Mouse (Mus musculus): ENCODE measurements around the gene Cdh1. TPM values are rescaled to one million over a fixed set of nuclear protein-coding genes. Genes with fewer than 3 reads are reported as not detected.
"Not testable (repeated sequence)": the region's sequence is repeated elsewhere in the genome, so short reads cannot be mapped to it uniquely, and the experiment has no call there.

Cdh1 gene
- polyA plus RNA-seq (2016; fragmentation: Nextera tagmentation; extraction: Ambion mirVana), result 3.3 and 11.4 TPM in 2 replicates

GRCm38 (mm10) chr8:106603131-106603819 is at the start of gene Cdh1:
TSS of gene Cdh1 (plus strand) at chr8:106603351.
- Histone ChIP-seq H3K4me1 (peaks cover 18% of the 10 kb centered on the region), H3K27ac (peak within 1 kb of the TSS; percentile 3; the same call in 1 of the 2 replicates), H3K27me3 (ENCODE audit: insufficient read depth, poor library complexity, severe bottlenecking) (peaks cover 79% of the 10 kb centered on the region), H3K4me3 (peak within 1 kb of the TSS; percentile 69), H3K9me3 (no peaks in the 10 kb centered on the region), H3K36me3 (no peaks in the 10 kb centered on the region)
- WGBS, result 1% methylated on average over 53 of the region's 53 CpGs
- DNase-seq (ENCODE audit: low spot score), result no peak

- Histone ChIP-seq H3K9me3 (no peaks in the 10 kb centered on the region), H3K4me3 (no peak overlapping the region), H3K4me1 (no peaks in the 10 kb centered on the region), H3K27ac (no peak overlapping the region), H3K36me3 (peaks cover 89% of the 10 kb centered on the region), H3K27me3 (ENCODE audit: insufficient read depth, poor library complexity, severe bottlenecking) (no peaks in the 10 kb centered on the region)
- WGBS, result 92% methylated on average over 5 of the region's 5 CpGs
- no peak for DNase-seq (ENCODE audit: low spot score)
These were observed 49.1 kb upstream of the Cdh1 start for GRCm38 (mm10) chr8:106554011-106554410.

- Histone ChIP-seq H3K36me3 (peaks cover 70% of the 10 kb centered on the region), H3K9me3 (no peaks in the 10 kb centered on the region), H3K27me3 (ENCODE audit: insufficient read depth, poor library complexity, severe bottlenecking) (no peaks in the 10 kb centered on the region), H3K27ac (no peak overlapping the region), H3K4me1 (peaks cover 5% of the 10 kb centered on the region), H3K4me3 (no peak overlapping the region)
- WGBS, result 60% methylated on average over 6 of the region's 7 CpGs
- DNase-seq (ENCODE audit: low spot score), result no peak
These were observed 47.0 kb upstream of the Cdh1 start for GRCm38 (mm10) chr8:106556068-106556645.

- H3K36me3 ChIP-seq, result peaks cover 35% of the 10 kb centered on the region
- H3K27me3 ChIP-seq (ENCODE audit: insufficient read depth, poor library complexity, severe bottlenecking), result no peaks in the 10 kb centered on the region
- H3K4me1 ChIP-seq, result peaks cover 8% of the 10 kb centered on the region
- no peaks in the 10 kb centered on the region for H3K9me3 ChIP-seq
- H3K4me3 ChIP-seq, result no peak overlapping the region
- WGBS, result 46% methylated on average over 9 of the region's 9 CpGs
- no peak for DNase-seq (ENCODE audit: low spot score)
- no peak overlapping the region for H3K27ac ChIP-seq
These were observed 43.3 kb upstream of the Cdh1 start for GRCm38 (mm10) chr8:106559844-106560243.

GRCm38 (mm10) chr8:106561097-106561865 is 41.9 kb upstream of the Cdh1 start:
- WGBS, result 28% methylated on average over 21 of the region's 21 CpGs
- Histone ChIP-seq H3K27me3 (ENCODE audit: insufficient read depth, poor library complexity, severe bottlenecking) (no peaks in the 10 kb centered on the region), H3K4me1 (peaks cover 8% of the 10 kb centered on the region), H3K36me3 (peaks cover 22% of the 10 kb centered on the region), H3K27ac (no peak overlapping the region), H3K9me3 (no peaks in the 10 kb centered on the region), H3K4me3 (0 out of 2 replicates have a peak overlapping the region, but pooled peaks have one; percentile 0)
- peak; percentile 89 for DNase-seq (ENCODE audit: low spot score)

- H3K4me1 ChIP-seq, result peaks cover 8% of the 10 kb centered on the region
- 69% methylated on average over 3 of the region's 3 CpGs for WGBS
- no peak overlapping the region for H3K27ac ChIP-seq
- H3K27me3 ChIP-seq (ENCODE audit: insufficient read depth, poor library complexity, severe bottlenecking), result no peaks in the 10 kb centered on the region
- H3K9me3 ChIP-seq, result no peaks in the 10 kb centered on the region
- H3K36me3 ChIP-seq, result no peaks in the 10 kb centered on the region
- H3K4me3 ChIP-seq, result no peak overlapping the region
- no peak for DNase-seq (ENCODE audit: low spot score)
These were observed 39.4 kb upstream of the Cdh1 start for GRCm38 (mm10) chr8:106563691-106564182.

- H3K4me3 ChIP-seq, result no peak overlapping the region
- 75% methylated on average over 7 of the region's 7 CpGs for WGBS
- no peaks in the 10 kb centered on the region for H3K4me1 ChIP-seq
- H3K27ac ChIP-seq, result no peak overlapping the region
- H3K36me3 ChIP-seq, result no peaks in the 10 kb centered on the region
- H3K27me3 ChIP-seq (ENCODE audit: insufficient read depth, poor library complexity, severe bottlenecking), result peaks cover 16% of the 10 kb centered on the region; the same call in 1 of the 2 replicates
- DNase-seq (ENCODE audit: low spot score), result no peak
- H3K9me3 ChIP-seq, result no peaks in the 10 kb centered on the region
These were observed 34.1 kb upstream of the Cdh1 start for GRCm38 (mm10) chr8:106569006-106569405.

- 81% methylated on average over 4 of the region's 4 CpGs for WGBS
- DNase-seq (ENCODE audit: low spot score), result no peak
- H3K27ac ChIP-seq, result no peak overlapping the region
- H3K9me3 ChIP-seq, result no peaks in the 10 kb centered on the region
- H3K36me3 ChIP-seq, result no peaks in the 10 kb centered on the region
- H3K4me1 ChIP-seq, result no peaks in the 10 kb centered on the region
- H3K27me3 ChIP-seq (ENCODE audit: insufficient read depth, poor library complexity, severe bottlenecking), result peaks cover 16% of the 10 kb centered on the region; the same call in 1 of the 2 replicates
- H3K4me3 ChIP-seq, result no peak overlapping the region
These were observed 32.8 kb upstream of the Cdh1 start for GRCm38 (mm10) chr8:106570386-106570785.

GRCm38 (mm10) chr8:106571551-106572172 is 31.5 kb upstream of the Cdh1 start:
- no peak for DNase-seq (ENCODE audit: low spot score)
- Histone ChIP-seq H3K27ac (no peak overlapping the region), H3K4me1 (no peaks in the 10 kb centered on the region), H3K27me3 (ENCODE audit: insufficient read depth, poor library complexity, severe bottlenecking) (peaks cover 16% of the 10 kb centered on the region; the same call in 1 of the 2 replicates), H3K36me3 (no peaks in the 10 kb centered on the region), H3K9me3 (no peaks in the 10 kb centered on the region), H3K4me3 (no peak overlapping the region)
- WGBS, result 77% methylated on average over 5 of the region's 5 CpGs

GRCm38 (mm10) chr8:106572175-106572574 is 31.0 kb upstream of the Cdh1 start:
- not testable (repeated sequence) for H3K4me3 ChIP-seq; H3K9me3 ChIP-seq; H3K4me1 ChIP-seq; H3K36me3 ChIP-seq; DNase-seq (ENCODE audit: low spot score); H3K27ac ChIP-seq
- WGBS, result 87% methylated on average over 1 of the region's 1 CpGs
- peaks cover 16% of the 10 kb centered on the region; the same call in 1 of the 2 replicates for H3K27me3 ChIP-seq (ENCODE audit: insufficient read depth, poor library complexity, severe bottlenecking)

GRCm38 (mm10) chr8:106573168-106573567 is 30.0 kb upstream of the Cdh1 start, which contains the start of gene Gm10073:
TSS of gene Gm10073 (minus strand) at chr8:106573461.
- not testable (repeated sequence) for DNase-seq (ENCODE audit: low spot score); H3K36me3 ChIP-seq; H3K9me3 ChIP-seq; H3K27ac ChIP-seq
- 21% methylated on average over 20 of the region's 20 CpGs for WGBS
- Histone ChIP-seq H3K4me3 (0 out of 2 replicates have a peak within 1 kb of the TSS, but pooled peaks have one; percentile 15), H3K27me3 (ENCODE audit: insufficient read depth, poor library complexity, severe bottlenecking) (peaks cover 16% of the 10 kb centered on the region; the same call in 1 of the 2 replicates), H3K4me1 (peaks cover 14% of the 10 kb centered on the region)

GRCm38 (mm10) chr8:106574283-106574682 is 28.9 kb upstream of the Cdh1 start:
- H3K27ac ChIP-seq, result no peak overlapping the region
- H3K36me3 ChIP-seq, result no peaks in the 10 kb centered on the region
- 77% methylated on average over 4 of the region's 4 CpGs for WGBS
- no peak for DNase-seq (ENCODE audit: low spot score)
- peaks cover 18% of the 10 kb centered on the region for H3K4me1 ChIP-seq
- no peak overlapping the region for H3K4me3 ChIP-seq
- peaks cover 16% of the 10 kb centered on the region; the same call in 1 of the 2 replicates for H3K27me3 ChIP-seq (ENCODE audit: insufficient read depth, poor library complexity, severe bottlenecking)
- H3K9me3 ChIP-seq, result no peaks in the 10 kb centered on the region
